Mouse (Mus musculus) CD4-positive, CD25-positive, alpha-beta regulatory T cell, adult 2 months (primary cell): ENCODE data around the gene Lrif1.
"Not testable (repeated sequence)": the region's sequence is repeated elsewhere in the genome, so short reads cannot be mapped to it uniquely, and the experiment has no call there.

Experiments
- DNase-seq: peaks from one replicate; pipeline ENCODE4 v3.0.0-alpha.2; 2012; ENCODE audit warnings: low read depth, low spot score

The Lrif1 gene

DNA sequence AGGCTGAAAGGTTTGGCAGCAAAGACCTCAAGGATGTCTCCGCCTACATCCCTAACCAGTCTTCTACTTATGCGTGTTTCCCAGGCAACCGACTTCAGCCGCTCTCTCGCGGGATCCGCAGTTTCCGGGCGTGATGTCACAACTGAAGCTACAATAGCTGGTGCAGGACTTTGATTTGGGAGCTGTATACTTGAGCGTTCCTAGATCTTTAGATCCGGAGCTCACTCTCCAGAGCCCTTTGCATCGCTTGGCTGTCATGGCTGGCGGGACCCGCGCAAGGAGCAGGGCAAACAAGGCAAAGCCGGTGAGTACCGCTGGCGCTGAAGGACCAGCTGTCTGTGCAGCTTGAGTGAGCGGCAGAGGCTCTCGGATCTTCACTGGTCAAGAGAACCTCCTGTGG, at the start of gene Lrif1:
Lrif1 (plus strand) TSS at position 158 of the 400 bp plus-strand sequence.
- DNase-seq = peak; percentile 93

DNA sequence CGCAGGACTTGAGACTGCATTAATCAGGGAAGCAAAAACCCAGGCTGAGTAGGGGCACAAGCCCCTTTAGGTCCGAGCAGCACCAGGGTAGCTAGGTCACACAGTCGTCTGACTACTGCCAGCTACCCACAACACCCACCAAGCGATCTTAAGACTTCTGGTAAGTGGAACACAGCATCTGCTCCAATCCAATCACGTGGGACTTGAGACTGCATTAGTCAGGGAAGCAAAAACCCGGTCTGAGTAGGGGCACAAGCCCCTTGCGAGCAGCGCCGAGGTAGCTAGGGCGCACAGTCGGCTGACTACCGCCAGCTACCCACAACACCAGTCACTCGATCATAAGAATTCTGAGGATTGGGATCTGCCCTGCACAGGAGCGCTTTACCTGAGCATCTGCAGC, 12.0 kb upstream of the Lrif1 start:
- DNase-seq = not testable (repeated sequence)

DNA sequence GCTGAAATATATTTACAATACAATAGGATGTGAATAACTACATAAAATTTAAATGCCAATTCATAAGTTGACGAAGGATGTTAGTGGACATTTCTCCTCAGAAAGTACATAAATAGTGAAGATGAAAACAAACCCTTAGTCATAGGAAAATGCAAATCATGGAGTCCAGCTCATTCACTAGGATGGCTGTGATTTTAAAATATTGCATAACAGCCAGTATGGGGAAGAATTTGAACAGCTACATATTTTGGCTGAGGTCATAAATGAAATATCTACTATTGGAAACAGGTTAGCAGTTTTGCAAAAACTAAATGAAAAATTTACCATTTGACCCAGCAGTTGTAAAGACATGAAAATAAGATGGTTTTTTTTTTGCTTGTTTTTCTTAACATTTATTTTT, 594 bp downstream of the Lrif1 start:
- no peak for DNase-seq

DNA sequence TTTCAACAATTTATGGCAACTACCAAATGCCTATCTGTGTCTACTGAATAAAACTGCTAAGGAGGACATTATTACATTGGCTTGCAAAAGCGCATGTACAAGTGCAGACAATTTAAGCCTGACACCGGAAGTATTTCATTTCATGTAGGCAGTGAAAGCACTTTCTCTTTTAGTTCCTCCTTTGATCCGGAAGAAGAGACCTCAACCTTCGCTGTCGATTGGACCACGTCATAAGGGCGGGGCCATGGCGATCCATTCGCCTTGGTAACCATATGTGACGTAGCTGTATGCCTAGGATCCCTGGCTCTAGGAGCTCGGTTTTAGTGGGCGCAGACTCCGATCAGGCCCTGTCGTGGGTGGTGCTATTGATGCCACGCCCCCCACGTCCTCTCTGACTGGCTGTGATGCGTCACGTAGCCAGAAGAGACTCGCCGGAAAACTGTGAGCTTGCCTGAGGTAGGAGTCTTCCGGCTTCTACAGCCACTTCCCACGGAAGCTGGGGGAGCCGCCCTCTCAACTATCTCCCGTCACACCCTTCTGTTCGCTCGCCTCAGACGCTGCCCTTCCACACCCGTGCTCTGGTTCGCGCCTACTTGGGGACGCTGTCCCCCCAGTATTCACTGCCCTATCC, 36.7 kb downstream of the Lrif1 start:
- peak; percentile 99 for DNase-seq

DNA sequence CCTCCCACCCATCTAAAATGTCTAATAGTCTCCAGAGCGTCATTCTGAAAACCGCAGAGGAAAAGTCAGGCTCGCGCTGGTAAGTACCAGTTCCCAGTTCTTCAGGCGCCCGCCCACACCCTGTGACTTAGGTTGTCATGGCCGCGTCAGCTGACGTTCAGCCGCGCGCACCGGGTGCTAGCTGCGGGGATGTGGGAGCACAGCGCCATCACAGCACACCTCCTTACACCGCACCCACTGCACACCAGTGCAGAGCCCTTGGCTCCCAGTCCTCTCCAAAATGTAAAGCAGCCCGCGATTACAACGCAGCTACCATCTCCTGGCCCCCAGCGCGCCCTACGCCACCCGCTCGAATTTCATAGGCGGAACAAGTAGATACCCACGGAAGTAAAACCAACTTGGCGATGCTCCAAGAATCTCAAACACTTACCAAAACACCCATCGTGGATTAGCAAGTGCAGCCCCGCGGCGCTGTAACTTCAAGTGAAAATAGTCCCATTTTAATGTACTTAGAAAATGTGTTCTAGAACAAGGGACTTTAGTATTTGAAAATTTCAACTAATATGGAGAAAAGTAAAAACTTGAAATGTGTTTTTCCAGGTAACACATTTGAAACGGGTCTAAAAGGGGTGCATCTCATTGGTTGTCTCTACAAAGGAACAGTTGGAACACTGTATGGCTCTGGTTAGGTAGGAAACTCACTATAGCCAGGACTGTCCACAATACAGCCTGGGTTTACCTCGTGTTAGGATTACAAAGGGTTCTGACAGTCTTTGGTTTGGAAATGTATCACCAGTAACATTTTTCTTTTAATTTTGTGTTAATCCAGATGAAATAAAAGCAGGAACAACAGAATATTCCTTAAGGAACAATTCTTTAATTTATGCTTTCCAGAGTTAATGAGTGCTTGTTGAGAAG, 37.5 kb downstream of the Lrif1 start:
- peak; percentile 97 for DNase-seq

DNA sequence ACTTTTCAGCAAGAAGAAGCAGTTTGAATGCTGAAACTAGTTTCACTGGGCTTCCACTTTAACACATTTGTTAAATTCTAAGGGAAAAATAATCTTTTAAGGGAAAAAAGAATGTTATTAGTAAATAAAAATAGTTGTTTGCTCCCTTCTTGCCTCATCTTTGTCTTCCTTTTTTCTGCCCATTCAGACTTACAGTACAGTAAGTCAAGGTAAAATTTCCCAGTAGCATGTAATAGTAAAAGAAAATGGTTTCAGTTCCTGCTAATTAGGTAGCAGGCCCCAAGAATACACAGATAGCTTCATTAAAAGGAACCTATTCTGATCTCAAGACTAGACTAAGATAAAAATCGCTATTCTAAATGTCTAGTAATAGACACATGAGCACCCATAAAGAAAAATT, 71.1 kb downstream of the Lrif1 start:
- DNase-seq = no peak

DNA sequence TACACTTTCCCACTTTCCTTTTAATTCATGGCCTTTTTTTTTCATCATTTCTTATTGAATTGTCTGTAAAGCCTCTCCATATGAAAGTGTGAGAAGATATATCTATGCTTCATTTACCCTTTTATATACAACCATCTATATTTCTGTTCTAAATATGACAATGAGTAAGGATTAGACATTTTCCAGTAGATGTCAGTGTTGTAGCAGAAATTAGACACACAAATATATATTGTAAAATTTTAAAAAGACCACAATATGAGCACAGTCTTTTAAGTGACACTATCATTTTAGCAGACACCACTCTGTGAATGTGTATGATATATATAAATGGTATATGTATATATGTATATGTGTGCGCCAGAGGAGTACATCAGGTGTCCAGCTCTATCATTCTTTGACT, 87.0 kb downstream of the Lrif1 start:
- DNase-seq = peak; percentile 61

DNA sequence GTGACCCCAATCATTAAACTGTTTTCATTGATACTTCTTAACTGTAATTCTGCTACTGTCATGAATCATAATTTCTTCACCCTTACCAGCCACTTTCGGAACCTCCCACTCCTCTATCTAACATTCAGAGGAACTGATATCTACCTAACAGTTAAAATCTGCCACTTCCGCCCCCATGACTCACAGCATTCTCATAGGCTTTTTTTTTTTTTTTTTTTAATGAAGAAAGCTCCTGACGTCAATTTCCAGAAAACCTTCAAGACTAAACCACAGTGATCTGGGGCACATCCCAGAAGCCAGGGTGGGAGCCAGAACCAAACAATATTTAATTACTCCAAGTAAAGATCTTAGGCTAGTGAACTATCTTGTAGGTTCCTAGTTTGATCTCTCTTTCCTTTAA, 100.3 kb downstream of the Lrif1 start:
- peak; percentile 86 for DNase-seq
